Mouse (Mus musculus): Measurements from ENCODE around the gene Atg3.

Atg3 gene

GRCm38 (mm10) chr16:45204859-45205670 is 46.5 kb downstream of the Atg3 start:
- DNase-seq (ENCODE audit: inconsistent ontology term), result no peak

GRCm38 (mm10) chr16:45222016-45222415 is 63.4 kb downstream of the Atg3 start:
- DNase-seq (ENCODE audit: inconsistent ontology term), result peak; percentile 83

GRCm38 (mm10) chr16:45222771-45223170 is 64.2 kb downstream of the Atg3 start:
- DNase-seq (ENCODE audit: inconsistent ontology term), result no peak

DNA sequence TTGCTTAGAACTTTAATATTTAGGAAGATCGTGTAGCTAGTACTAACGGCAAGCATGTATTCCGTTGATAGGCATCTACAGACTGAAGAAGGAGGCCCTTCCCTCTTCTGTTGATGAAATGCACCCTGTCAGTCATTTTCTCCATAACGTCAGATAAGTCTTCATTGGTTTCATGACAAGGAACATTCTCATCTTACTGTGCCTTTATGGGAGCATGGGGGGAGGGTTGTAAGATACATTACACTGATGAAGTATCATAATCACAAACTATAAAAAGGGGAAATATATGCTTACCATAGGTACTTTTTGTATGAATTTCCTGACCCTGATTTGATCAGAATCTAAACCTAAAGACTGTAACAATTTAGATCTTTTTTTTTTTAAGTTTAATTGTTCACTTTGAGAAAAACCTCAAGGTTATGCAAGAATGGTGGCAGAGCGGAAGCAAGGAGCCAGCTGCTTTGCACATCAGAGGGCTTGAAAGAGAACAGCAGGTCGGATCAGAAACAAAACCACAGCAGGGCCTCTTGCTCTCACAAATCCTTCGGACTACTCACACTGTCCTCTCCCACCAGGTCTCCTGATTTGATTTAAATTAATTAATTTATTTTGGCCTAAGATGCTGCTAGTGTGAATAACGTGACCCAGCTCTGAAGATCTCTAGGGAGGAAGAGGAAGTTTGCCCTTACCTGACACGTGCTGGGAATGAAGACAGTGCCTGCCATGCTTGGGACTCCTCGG is 65.2 kb downstream of the Atg3 start, which contains the start of gene Btla:
Btla (plus strand) TSS at position 668 of the 741 bp plus-strand sequence.
- no peak for DNase-seq (ENCODE audit: inconsistent ontology term)

DNA sequence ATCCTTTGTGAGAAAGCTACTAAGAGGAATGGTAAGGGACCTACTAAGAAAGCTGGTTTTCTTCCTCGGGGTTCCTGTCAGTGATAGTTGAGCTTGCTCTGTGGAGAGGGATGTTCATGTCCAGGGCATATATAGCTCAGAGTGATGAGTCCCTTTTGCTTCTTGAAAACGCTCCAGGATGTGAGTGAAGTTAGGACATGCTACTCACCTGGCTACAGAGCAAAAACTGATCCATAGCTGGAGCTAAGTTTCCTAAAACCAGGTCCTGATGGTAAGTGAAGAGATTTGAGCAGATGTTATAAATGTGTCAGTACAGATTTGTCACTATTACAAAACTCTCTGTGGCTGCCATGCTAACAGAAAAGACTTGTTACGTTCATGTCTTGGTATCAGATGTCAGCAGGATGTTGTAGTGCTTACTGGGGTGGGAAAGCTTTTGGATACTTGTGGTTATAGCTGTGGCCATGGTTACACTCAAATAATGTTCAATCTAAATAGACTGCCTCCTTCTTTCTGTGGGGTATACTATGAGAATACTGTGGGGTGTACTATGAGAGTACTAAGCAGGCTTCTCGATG is 65.9 kb downstream of the Atg3 start:
- no peak for DNase-seq (ENCODE audit: inconsistent ontology term)

DNA sequence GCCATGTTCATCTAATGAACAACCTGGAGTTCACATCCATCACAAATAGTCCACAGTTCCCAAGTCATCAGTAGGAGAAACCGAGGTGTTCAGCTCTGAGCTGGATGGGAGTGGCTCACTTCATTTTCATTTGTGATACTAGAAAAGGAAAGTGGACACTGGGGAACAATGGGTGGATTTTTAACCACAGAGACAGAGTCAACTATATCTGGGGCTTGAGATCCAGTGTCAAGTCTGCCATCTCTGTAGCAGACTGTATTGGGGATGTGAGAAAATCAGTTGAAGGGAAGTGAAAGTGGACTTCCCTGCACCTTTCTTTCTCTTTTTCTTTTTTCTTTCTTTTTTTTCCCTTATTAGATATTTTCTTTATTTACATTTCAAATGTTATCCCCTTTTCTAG is 68.4 kb downstream of the Atg3 start:
- no peak for DNase-seq (ENCODE audit: inconsistent ontology term)

DNA sequence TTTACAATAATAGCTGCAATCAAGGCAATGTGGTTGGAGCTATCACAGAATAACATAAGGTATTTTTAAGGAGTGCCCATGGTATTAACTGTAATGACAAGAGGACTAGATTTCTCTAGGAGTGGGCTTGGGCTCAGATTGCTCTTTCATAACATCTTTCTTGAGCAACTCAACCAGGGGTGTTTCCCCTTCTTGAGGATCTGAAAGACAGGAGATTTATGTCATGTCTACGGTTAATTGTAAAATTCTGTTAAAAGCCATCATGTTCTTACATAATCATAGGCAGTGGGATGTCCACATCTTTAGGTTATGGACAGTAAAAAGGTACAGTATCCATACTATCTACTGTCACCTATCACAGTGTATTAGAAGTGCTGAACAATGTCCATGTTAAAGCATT is 72.7 kb downstream of the Atg3 start:
- no peak for DNase-seq (ENCODE audit: inconsistent ontology term)

DNA sequence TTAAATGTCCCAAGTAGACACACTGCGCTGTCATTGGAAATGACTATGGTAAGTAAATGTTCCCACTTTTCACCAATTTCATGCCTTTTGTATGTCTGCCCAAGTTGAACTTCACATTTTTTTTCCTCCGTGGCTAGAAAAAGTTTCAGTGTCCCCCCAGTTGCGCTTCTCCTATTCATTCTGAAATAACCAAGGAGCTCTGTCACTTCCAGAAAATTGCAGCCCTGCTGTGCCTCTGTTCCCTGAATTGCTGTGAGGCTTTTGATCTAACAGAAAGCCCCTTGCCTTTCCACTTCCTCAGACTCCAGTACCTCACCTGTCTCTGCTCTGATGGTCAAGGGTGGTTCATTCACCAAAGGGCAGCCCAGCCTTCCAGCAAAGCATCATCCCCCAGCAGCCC is 74.4 kb downstream of the Atg3 start:
- no peak for DNase-seq (ENCODE audit: inconsistent ontology term)

Data from Muller cell, postnatal 12 days (primary cell).